Mouse (Mus musculus) heart, embryonic 15.5 days (tissue): ENCODE results near the gene 2810021J22Rik. TPM values are rescaled to one million over a fixed set of nuclear protein-coding genes. Genes with fewer than 3 reads are reported as not detected.
A peak's percentile ranks its signal among the peaks of the same experiment; 100 is the strongest.

Experiments
- ATAC-seq: fragments of 200-750 bp; cut with Nextera tagmentation; replicated peaks from 2 replicates; pipeline ENCODE4 v1.8.0; 2017; ENCODE audit warnings: low read depth, moderate TSS enrichment; ENCODE audit not compliant: insufficient number of reproducible peaks, insufficient read depth, low FRiP score
- H3K27ac ChIP-seq: fragments of 300-500 bp; sonication (generic); 2 replicates; pipeline ENCODE4 v1.5.1; 2015; ENCODE audit warnings: mild to moderate bottlenecking, inconsistent platforms
- H3K27me3 ChIP-seq: fragments of 300-500 bp; sonication (generic); 2 replicates; pipeline ENCODE4 v1.6.1; 2015; ENCODE audit warnings: inconsistent platforms
- H3K36me3 ChIP-seq: fragments of 300-500 bp; sonication (generic); 2 replicates; pipeline ENCODE4 v1.6.1; 2015; ENCODE audit warnings: mild to moderate bottlenecking, inconsistent platforms
- H3K4me1 ChIP-seq: fragments of 300-500 bp; sonication (generic); replicated peaks from 2 replicates; pipeline ENCODE4 v1.6.1; 2015; ENCODE audit warnings: inconsistent platforms
- H3K4me2 ChIP-seq: fragments of 300-500 bp; sonication (generic); 2 replicates; pipeline ENCODE4 v1.6.1; 2015; ENCODE audit warnings: inconsistent platforms, mild to moderate bottlenecking, moderate library complexity
- H3K4me3 ChIP-seq: fragments of 300-500 bp; sonication (generic); 2 replicates; pipeline ENCODE4 v1.5.1; 2015; ENCODE audit warnings: mild to moderate bottlenecking, inconsistent platforms
- H3K9ac ChIP-seq: fragments of 300-500 bp; sonication (generic); 2 replicates; pipeline ENCODE4 v1.6.1; 2015; ENCODE audit warnings: mild to moderate bottlenecking, inconsistent platforms
- H3K9me3 ChIP-seq: fragments of 300-500 bp; sonication (generic); replicated peaks from 2 replicates; pipeline ENCODE4 v1.6.1; 2016; ENCODE audit warnings: inconsistent platforms
- WGBS: fragments of 180-500 bp; shearing (Covaris S2); methylation state at CpG from one replicate; pipeline ENCODE4 v1.1.7; 2015; ENCODE audit warnings: mixed read lengths; 5-methylcytosine and 5-hydroxymethylcytosine counted together
- polyA plus RNA-seq: library from polyadenylated mRNA; unstranded; fragments of >200 nt; fragmentation: Nextera tagmentation; extraction: Ambion mirVana; gene quantifications from 2 replicates; pipeline ENCODE4 v1.2.1, GENCODE M21; 2015

The 2810021J22Rik gene
- polyA plus RNA-seq, 1 experiment from 2014 or later = 3.2 TPM

GRCm38 (mm10) chr11:58917745-58918366, 50.8 kb downstream of the 2810021J22Rik start, which contains the start of gene Btnl10:
Gene Btnl10, plus strand, starts transcription at chr11:58917908.
- Histone ChIP-seq H3K4me3 (no peak within 1 kb of the TSS), H3K27ac (no peak within 1 kb of the TSS), H3K4me1 (peaks cover 6% of the 10 kb centered on the region), H3K36me3 (no peaks in the 10 kb centered on the region), H3K9me3 (no peaks in the 10 kb centered on the region), H3K4me2 (no peak within 1 kb of the TSS), H3K9ac (no peak within 1 kb of the TSS), H3K27me3 (0 out of 2 replicates have a peak, but pooled peaks cover 6% of the 10 kb centered on the region)
- 76% methylated on average over 12 of the region's 12 CpGs for WGBS
- no peak for ATAC-seq

GRCm38 (mm10) chr11:58918759-58919158, 51.7 kb downstream of the 2810021J22Rik start:
- WGBS = 65% methylated on average over 5 of the region's 5 CpGs

GRCm38 (mm10) chr11:58922420-58922819, 55.4 kb downstream of the 2810021J22Rik start:
- no peaks in the 10 kb centered on the region for H3K27me3 ChIP-seq
- no peak overlapping the region for H3K4me3 ChIP-seq
- H3K4me1 ChIP-seq = no peaks in the 10 kb centered on the region
- no peak for ATAC-seq
- WGBS = 79% methylated on average over 9 of the region's 9 CpGs
- no peak overlapping the region for H3K4me2 ChIP-seq
- H3K9me3 ChIP-seq = no peaks in the 10 kb centered on the region
- no peak overlapping the region for H3K9ac ChIP-seq
- no peak overlapping the region for H3K27ac ChIP-seq
- H3K36me3 ChIP-seq = no peaks in the 10 kb centered on the region

More at GRCm38 (mm10) chr11:58918759-58919158, 51.7 kb downstream of the 2810021J22Rik start:
- H3K9ac ChIP-seq = no peak overlapping the region
- H3K27me3 ChIP-seq = 0 out of 2 replicates have a peak, but pooled peaks cover 6% of the 10 kb centered on the region
- no peak overlapping the region for H3K4me2 ChIP-seq
- H3K27ac ChIP-seq = no peak overlapping the region
- ATAC-seq = no peak
- H3K4me3 ChIP-seq = no peak overlapping the region
- peaks cover 6% of the 10 kb centered on the region for H3K4me1 ChIP-seq
- no peaks in the 10 kb centered on the region for H3K36me3 ChIP-seq
- no peaks in the 10 kb centered on the region for H3K9me3 ChIP-seq

GRCm38 (mm10) chr11:58926651-58927050, 59.6 kb downstream of the 2810021J22Rik start:
- ATAC-seq = no peak
- peaks cover 9% of the 10 kb centered on the region; the same call in 1 of the 2 replicates for H3K36me3 ChIP-seq
- peaks cover 8% of the 10 kb centered on the region for H3K4me1 ChIP-seq
- no peak overlapping the region for H3K9ac ChIP-seq
- H3K9me3 ChIP-seq = no peaks in the 10 kb centered on the region
- no peak overlapping the region for H3K4me3 ChIP-seq
- H3K27ac ChIP-seq = no peak overlapping the region
- 86% methylated on average over 2 of the region's 3 CpGs for WGBS
- H3K27me3 ChIP-seq = no peaks in the 10 kb centered on the region
- H3K4me2 ChIP-seq = no peak overlapping the region

GRCm38 (mm10) chr11:58927053-58927452, 60.0 kb downstream of the 2810021J22Rik start:
- Histone ChIP-seq H3K9me3 (no peaks in the 10 kb centered on the region), H3K27me3 (no peaks in the 10 kb centered on the region), H3K4me2 (no peak overlapping the region), H3K4me1 (peaks cover 8% of the 10 kb centered on the region), H3K27ac (no peak overlapping the region), H3K36me3 (peaks cover 13% of the 10 kb centered on the region), H3K9ac (no peak overlapping the region), H3K4me3 (no peak overlapping the region)
- ATAC-seq = no peak
- 67% methylated on average over 2 of the region's 2 CpGs for WGBS

GRCm38 (mm10) chr11:58927790-58928651, 61.0 kb downstream of the 2810021J22Rik start:
- Histone ChIP-seq H3K4me3 (peak overlapping the region; percentile 42), H3K27ac (peak overlapping the region; percentile 74), H3K27me3 (no peaks in the 10 kb centered on the region), H3K9me3 (no peaks in the 10 kb centered on the region), H3K4me1 (peaks cover 8% of the 10 kb centered on the region), H3K9ac (peak overlapping the region; percentile 38; the same call in 1 of the 2 replicates), H3K36me3 (peaks cover 22% of the 10 kb centered on the region), H3K4me2 (peak overlapping the region; percentile 61)
- 26% methylated on average over 20 of the region's 20 CpGs for WGBS
- ATAC-seq = no peak; the same call in 1 of the 2 replicates

GRCm38 (mm10) chr11:58929055-58929454, 62.0 kb downstream of the 2810021J22Rik start:
- Histone ChIP-seq H3K36me3 (peaks cover 33% of the 10 kb centered on the region), H3K4me2 (no peak overlapping the region), H3K9me3 (no peaks in the 10 kb centered on the region), H3K27me3 (no peaks in the 10 kb centered on the region), H3K4me1 (peaks cover 8% of the 10 kb centered on the region), H3K4me3 (no peak overlapping the region), H3K27ac (no peak overlapping the region), H3K9ac (no peak overlapping the region)
- 66% methylated on average over 4 of the region's 4 CpGs for WGBS
- ATAC-seq = no peak

- Histone ChIP-seq H3K27me3 (no peaks in the 10 kb centered on the region), H3K27ac (no peak overlapping the region), H3K4me2 (no peak overlapping the region), H3K36me3 (peaks cover 38% of the 10 kb centered on the region), H3K9ac (no peak overlapping the region), H3K4me1 (peaks cover 8% of the 10 kb centered on the region), H3K9me3 (no peaks in the 10 kb centered on the region), H3K4me3 (no peak overlapping the region)
- WGBS = 49% methylated on average over 3 of the region's 3 CpGs
- no peak for ATAC-seq
Measured at GRCm38 (mm10) chr11:58929641-58930040, 62.6 kb downstream of the 2810021J22Rik start.

- no peak overlapping the region for H3K9ac ChIP-seq
- no peak overlapping the region for H3K27ac ChIP-seq
- no peak for ATAC-seq
- H3K36me3 ChIP-seq = peaks cover 42% of the 10 kb centered on the region
- H3K9me3 ChIP-seq = no peaks in the 10 kb centered on the region
- peaks cover 8% of the 10 kb centered on the region for H3K4me1 ChIP-seq
- WGBS = 84% methylated on average over 3 of the region's 3 CpGs
- H3K4me2 ChIP-seq = no peak overlapping the region
- H3K4me3 ChIP-seq = no peak overlapping the region
- H3K27me3 ChIP-seq = no peaks in the 10 kb centered on the region
Measured at GRCm38 (mm10) chr11:58930254-58930653, 63.2 kb downstream of the 2810021J22Rik start.

GRCm38 (mm10) chr11:58931576-58931975, 64.6 kb downstream of the 2810021J22Rik start:
- H3K4me2 ChIP-seq = no peak overlapping the region
- H3K4me1 ChIP-seq = peaks cover 14% of the 10 kb centered on the region
- H3K27me3 ChIP-seq = no peaks in the 10 kb centered on the region
- 65% methylated on average over 4 of the region's 4 CpGs for WGBS
- no peak overlapping the region for H3K4me3 ChIP-seq
- no peak overlapping the region for H3K27ac ChIP-seq
- H3K36me3 ChIP-seq = peaks cover 50% of the 10 kb centered on the region
- no peak overlapping the region for H3K9ac ChIP-seq
- H3K9me3 ChIP-seq = no peaks in the 10 kb centered on the region
- no peak for ATAC-seq
